Mouse (Mus musculus): ENCODE data around the gene Hspa13.

The Hspa13 gene

DNA sequence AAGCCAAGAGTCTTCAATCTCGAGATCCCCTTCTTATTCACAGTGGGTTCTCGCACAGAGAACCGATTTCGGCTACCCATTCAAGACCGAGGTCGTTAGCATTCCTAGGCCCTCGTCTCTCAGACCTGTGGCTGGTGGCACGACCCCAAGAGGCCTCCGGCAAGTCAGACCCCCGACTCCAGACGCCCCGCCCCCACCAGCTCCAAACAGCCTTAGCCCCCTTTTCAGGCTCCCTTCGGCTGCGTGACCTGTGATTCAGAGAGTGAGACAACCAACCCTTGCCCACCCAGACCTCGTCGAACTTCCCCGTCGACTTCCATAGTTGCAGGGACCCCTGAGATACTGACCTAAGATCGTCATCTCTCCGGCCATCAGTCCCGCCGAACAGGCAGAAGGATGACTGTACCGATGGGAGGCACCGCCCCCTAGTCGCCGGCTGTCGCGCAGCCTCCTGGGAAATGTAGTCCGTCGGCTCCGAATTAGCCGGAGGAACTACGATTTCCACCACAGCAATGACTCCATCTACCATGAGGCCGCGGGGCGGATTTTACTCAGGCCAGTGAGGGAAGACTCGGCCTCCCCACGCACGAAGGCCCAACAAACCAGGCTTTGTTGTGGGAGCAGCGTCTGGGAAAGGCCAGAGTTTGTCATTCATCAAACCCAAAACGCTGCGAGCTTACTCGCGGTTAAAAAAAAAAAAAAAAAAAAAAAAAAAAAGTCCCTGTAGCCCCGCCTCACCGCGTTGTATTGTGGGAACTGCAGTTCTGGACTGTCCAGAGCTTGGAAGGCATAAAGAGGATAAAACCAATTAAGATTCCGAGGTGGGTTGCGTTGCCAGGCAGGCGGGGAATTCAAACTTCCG, at the start of gene Hspa13:
Hspa13 (minus strand) TSS at position 717 of the 862 bp plus-strand sequence.
- DNase-seq (ENCODE audit: low read depth, low spot score) = peak; percentile 96

- peak; percentile 51 for DNase-seq (ENCODE audit: low read depth, low spot score)
Observed at GRCm38 (mm10) chr16:75779271-75779670, 12.4 kb upstream of the Hspa13 start.

GRCm38 (mm10) chr16:75773222-75773621, 6.3 kb upstream of the Hspa13 start:
- no peak for DNase-seq (ENCODE audit: low read depth, low spot score)

- DNase-seq (ENCODE audit: low read depth, low spot score) = no peak
Observed at GRCm38 (mm10) chr16:75767250-75768002, 522 bp upstream of the Hspa13 start.

- no peak for DNase-seq (ENCODE audit: low read depth, low spot score)
Observed at GRCm38 (mm10) chr16:75752876-75753275, 14.0 kb downstream of the Hspa13 start.

DNA sequence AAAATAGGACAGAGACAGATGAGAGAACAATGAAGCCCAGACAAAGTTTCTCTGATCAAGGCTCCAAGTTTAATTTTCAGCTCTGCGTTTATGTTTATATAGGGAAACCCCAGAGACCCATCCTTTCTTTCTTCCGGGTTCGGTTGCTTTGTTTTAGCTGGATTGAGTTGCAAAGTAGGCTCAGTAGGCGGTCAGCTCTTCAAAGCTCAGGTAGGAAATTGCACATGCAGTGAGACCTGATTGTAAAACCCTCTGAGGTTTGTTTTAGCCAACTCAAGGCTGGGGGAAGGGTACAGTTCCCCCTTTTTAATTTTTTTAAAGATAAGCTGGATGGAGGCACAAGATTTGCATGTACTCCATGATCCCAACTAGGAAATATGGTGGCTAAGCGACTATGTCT, 16.8 kb downstream of the Hspa13 start:
- DNase-seq (ENCODE audit: low read depth, low spot score) = no peak

DNA sequence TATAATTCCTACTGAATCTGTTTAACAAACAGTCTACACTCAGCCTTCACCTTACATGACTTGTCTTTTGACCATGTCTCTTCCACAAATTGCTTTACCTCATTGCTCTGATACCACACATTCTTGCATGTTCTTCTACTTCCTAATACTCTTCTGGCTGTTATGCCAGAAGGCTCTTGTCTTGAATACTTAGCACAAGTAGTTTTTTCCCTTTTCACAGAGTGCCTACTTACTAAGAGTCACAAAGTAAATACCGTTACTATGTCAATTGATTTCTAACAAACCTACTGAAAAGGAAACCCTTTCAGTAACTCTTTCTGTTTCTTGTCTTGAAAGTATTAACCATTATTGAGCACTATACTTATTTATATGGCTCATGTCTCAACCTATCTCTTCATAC, 18.0 kb downstream of the Hspa13 start:
- no peak for DNase-seq (ENCODE audit: low read depth, low spot score)

DNA sequence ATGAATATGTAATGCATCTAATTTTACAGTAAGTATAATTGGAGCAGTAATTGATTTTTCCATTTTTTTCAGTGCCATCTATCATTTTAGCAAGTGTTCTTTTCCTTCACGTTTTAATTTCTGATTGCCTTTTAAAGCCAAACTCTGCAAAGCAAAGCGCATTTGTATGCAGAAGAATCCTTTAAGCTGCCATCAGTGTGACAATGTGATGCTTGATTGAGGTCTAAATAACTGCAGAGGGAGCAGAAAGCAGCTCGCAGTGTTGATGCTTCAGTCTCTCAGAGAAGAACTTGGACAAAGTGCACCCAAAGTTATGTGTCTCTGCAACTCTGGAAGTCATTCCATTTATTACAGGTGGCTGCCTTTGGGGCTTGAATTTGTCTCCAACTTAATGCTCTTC, 22.9 kb downstream of the Hspa13 start:
- no peak for DNase-seq (ENCODE audit: low read depth, low spot score)

- no peak for DNase-seq (ENCODE audit: low read depth, low spot score)
Observed at GRCm38 (mm10) chr16:75717405-75718173, 49.3 kb downstream of the Hspa13 start.

- peak; percentile 35 for DNase-seq (ENCODE audit: low read depth, low spot score)
Observed at GRCm38 (mm10) chr16:75696176-75696575, 70.7 kb downstream of the Hspa13 start.

Data from A20 (cell line).